Mouse (Mus musculus): ENCODE measurements around the gene Coro1c.

DNA sequence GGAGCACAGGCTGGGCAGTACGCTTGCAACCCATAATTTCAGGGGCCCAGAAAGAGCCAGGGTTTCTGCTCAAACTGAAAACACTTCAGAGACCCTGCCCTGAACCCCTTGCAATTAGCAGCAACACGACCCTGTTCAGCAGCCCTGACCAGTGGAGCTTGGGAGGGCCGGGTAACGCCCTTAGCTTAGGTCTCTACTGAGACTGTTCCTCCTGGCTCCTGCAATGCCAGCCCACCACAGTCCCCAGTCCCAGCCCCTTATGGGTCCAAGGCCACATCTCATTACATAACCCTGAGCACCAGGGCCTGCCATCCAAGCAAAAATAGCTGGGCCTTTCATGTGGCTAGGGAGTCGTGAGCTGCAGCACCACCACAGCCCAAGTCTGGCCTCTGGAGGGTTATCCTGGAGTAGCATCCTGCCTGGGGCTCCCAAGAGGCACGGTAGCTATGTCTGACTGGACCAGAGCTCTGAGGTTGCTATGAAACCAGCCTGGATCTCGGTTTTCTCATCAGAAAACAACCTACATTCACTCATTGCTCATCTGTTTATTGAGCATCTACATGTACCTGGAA, 104.1 kb downstream of the Coro1c start:
- no peak for TF ChIP-seq POLR2A (IDR thresholded peaks at IDR 0.05; ENCODE audit: low read depth, low read length)
- TF ChIP-seq CTCF (IDR thresholded peaks at IDR 0.05; ENCODE audit: borderline replicate concordance, insufficient read depth, low read length) = no peak

Data from embryonic fibroblast, embryonic 13.5 days (primary cell).